Mouse (Mus musculus): Measurements from ENCODE around the gene Nsd2.

- TF ChIP-seq POLR2A (IDR thresholded peaks at IDR 0.05; ENCODE audit: borderline replicate concordance, control insufficient read depth, low read depth, low read length) = no peak
- no peak for TF ChIP-seq CTCF (IDR thresholded peaks at IDR 0.05; ENCODE audit: control insufficient read depth, insufficient read depth, low read length)
Measured at GRCm38 (mm10) chr5:33816008-33816725, 4.4 kb upstream of the Nsd2 start.

All from bone marrow, adult 2 months (tissue).